Mouse (Mus musculus) cerebellum, adult 11 months (tissue): ENCODE results near the gene Arnt2.

Experiments
- DNase-seq: peaks from one replicate; pipeline ENCODE4 v3.0.0; 2022

Arnt2 gene

GRCm38 (mm10) chr7:84231396-84231795 is 178.6 kb downstream of the Arnt2 start:
- DNase-seq, result no peak

GRCm38 (mm10) chr7:84227652-84228051 is 182.3 kb downstream of the Arnt2 start:
- DNase-seq, result no peak

GRCm38 (mm10) chr7:84226909-84227308 is 183.1 kb downstream of the Arnt2 start:
- DNase-seq, result no peak

GRCm38 (mm10) chr7:84212112-84212511 is 197.9 kb downstream of the Arnt2 start:
- DNase-seq, result no peak

- DNase-seq, result no peak
Measured at GRCm38 (mm10) chr7:84210585-84211291, 199.2 kb downstream of the Arnt2 start.

GRCm38 (mm10) chr7:84203981-84204380 is 206.0 kb downstream of the Arnt2 start:
- no peak for DNase-seq

GRCm38 (mm10) chr7:84201151-84202068 is 208.6 kb downstream of the Arnt2 start:
- no peak for DNase-seq

GRCm38 (mm10) chr7:84197208-84197860 is 212.6 kb downstream of the Arnt2 start:
- no peak for DNase-seq
